Mouse (Mus musculus) embryonic fibroblast, embryonic 13.5 days (primary cell): ENCODE measurements around the gene Vwa2. TPM values are rescaled to one million over a fixed set of nuclear protein-coding genes. Genes with fewer than 3 reads are reported as not detected.

ENCODE experiments used
- H3K27ac ChIP-seq: 2 replicates; pipeline ENCODE4 v1.5.1; 2012; ENCODE audit warnings: low read length, control low read depth, inconsistent platforms; ENCODE audit not compliant: insufficient read depth
- H3K4me1 ChIP-seq: 2 replicates; pipeline ENCODE4 v1.6.1; 2011; ENCODE audit warnings: low read length; ENCODE audit not compliant: control insufficient read depth, insufficient read depth
- H3K4me3 ChIP-seq: 2 replicates; pipeline ENCODE4 v1.5.1; 2011; ENCODE audit warnings: mild to moderate bottlenecking, control low read depth, low read length; ENCODE audit not compliant: insufficient read depth
- CTCF ChIP-seq: IDR thresholded peaks from 2 replicates; pipeline ENCODE4 v1.5.1; 2011; ENCODE audit warnings: mild to moderate bottlenecking, control low read depth, low read length, moderate library complexity, borderline replicate concordance; ENCODE audit not compliant: insufficient read depth
- POLR2A ChIP-seq: IDR thresholded peaks from 2 replicates; pipeline ENCODE4 v1.6.1; 2011; ENCODE audit warnings: low read depth, mild to moderate bottlenecking, control low read depth, low read length, moderate library complexity
- polyA plus RNA-seq: library from polyadenylated mRNA; stranded (reverse); fragments of >200 nt; gene quantifications from 2 replicates; pipeline ENCODE4 v1.2.4, GENCODE M21; 2011; ENCODE audit warnings: low read depth; ENCODE audit not compliant: missing spikeins, insufficient read length

Vwa2 gene
- polyA plus RNA-seq, 1 experiment = not detected

GRCm38 (mm10) chr19:56905395-56905794 lies 31.3 kb downstream of the Vwa2 start:
- peaks cover 3% of the 10 kb centered on the region for H3K4me1 ChIP-seq
- H3K27ac ChIP-seq = no peak overlapping the region
- TF ChIP-seq CTCF (no peak), POLR2A (no peak)
- no peak overlapping the region for H3K4me3 ChIP-seq

GRCm38 (mm10) chr19:56907850-56908249 lies 33.8 kb downstream of the Vwa2 start:
- peaks cover 3% of the 10 kb centered on the region for H3K4me1 ChIP-seq
- no peak overlapping the region for H3K27ac ChIP-seq
- TF ChIP-seq POLR2A (no peak), CTCF (no peak)
- H3K4me3 ChIP-seq = no peak overlapping the region

GRCm38 (mm10) chr19:56908472-56909270 lies 34.6 kb downstream of the Vwa2 start:
- TF ChIP-seq POLR2A (no peak), CTCF (peak; percentile 69)
- Histone ChIP-seq H3K27ac (no peak overlapping the region), H3K4me1 (peaks cover 3% of the 10 kb centered on the region), H3K4me3 (no peak overlapping the region)

GRCm38 (mm10) chr19:56910561-56910960 lies 36.5 kb downstream of the Vwa2 start:
- no peaks in the 10 kb centered on the region; the same call in 1 of the 2 replicates for H3K4me1 ChIP-seq
- H3K4me3 ChIP-seq = no peak overlapping the region
- TF ChIP-seq CTCF (no peak), POLR2A (no peak)
- H3K27ac ChIP-seq = no peak overlapping the region

- H3K27ac ChIP-seq = no peak overlapping the region
Measured at GRCm38 (mm10) chr19:56913761-56914160, 39.7 kb downstream of the Vwa2 start.

GRCm38 (mm10) chr19:56914658-56915057 lies 40.6 kb downstream of the Vwa2 start:
- TF ChIP-seq POLR2A (no peak), CTCF (no peak)

More at GRCm38 (mm10) chr19:56913761-56914160, 39.7 kb downstream of the Vwa2 start:
- H3K4me3 ChIP-seq = no peak overlapping the region
- no peaks in the 10 kb centered on the region for H3K4me1 ChIP-seq
- TF ChIP-seq CTCF = no peak
- no peak for TF ChIP-seq POLR2A

GRCm38 (mm10) chr19:56915084-56915483 lies 41.0 kb downstream of the Vwa2 start:
- H3K4me3 ChIP-seq = no peak overlapping the region
- H3K27ac ChIP-seq = no peak overlapping the region
- H3K4me1 ChIP-seq = no peaks in the 10 kb centered on the region
- TF ChIP-seq POLR2A (no peak), CTCF (no peak)

More at GRCm38 (mm10) chr19:56914658-56915057, 40.6 kb downstream of the Vwa2 start:
- Histone ChIP-seq H3K27ac (no peak overlapping the region), H3K4me3 (no peak overlapping the region), H3K4me1 (no peaks in the 10 kb centered on the region)

GRCm38 (mm10) chr19:56919628-56920027 lies 45.6 kb downstream of the Vwa2 start:
- peak; percentile 82 for TF ChIP-seq CTCF
- TF ChIP-seq POLR2A = no peak
- H3K4me1 ChIP-seq = no peaks in the 10 kb centered on the region
- no peak overlapping the region for H3K27ac ChIP-seq
- no peak overlapping the region for H3K4me3 ChIP-seq

GRCm38 (mm10) chr19:56920232-56920631 lies 46.2 kb downstream of the Vwa2 start:
- Histone ChIP-seq H3K27ac (no peak overlapping the region), H3K4me3 (no peak overlapping the region), H3K4me1 (no peaks in the 10 kb centered on the region)
- no peak for TF ChIP-seq POLR2A
- no peak for TF ChIP-seq CTCF

- H3K4me1 ChIP-seq = no peaks in the 10 kb centered on the region
- no peak overlapping the region for H3K4me3 ChIP-seq
- no peak overlapping the region for H3K27ac ChIP-seq
- no peak for TF ChIP-seq CTCF
- no peak for TF ChIP-seq POLR2A
Measured at GRCm38 (mm10) chr19:56921744-56922143, 47.7 kb downstream of the Vwa2 start.
